Mouse (Mus musculus) embryo, embryonic 11 days (tissue): ENCODE measurements around the gene Itsn1.

ENCODE experiments used
- DNase-seq: peaks from one replicate; pipeline ENCODE4 v3.0.0-alpha.2; 2015

The Itsn1 gene

GRCm38 (mm10) chr16:91918461-91918860, 189.4 kb downstream of the Itsn1 start:
- no peak for DNase-seq

GRCm38 (mm10) chr16:91919056-91919455, 190.0 kb downstream of the Itsn1 start:
- peak; percentile 26 for DNase-seq

- no peak for DNase-seq
Measured at GRCm38 (mm10) chr16:91921340-91921739, 192.3 kb downstream of the Itsn1 start.

- no peak for DNase-seq
Measured at GRCm38 (mm10) chr16:91922939-91923338, 193.9 kb downstream of the Itsn1 start.

GRCm38 (mm10) chr16:91924426-91924825, 195.3 kb downstream of the Itsn1 start:
- DNase-seq = no peak

GRCm38 (mm10) chr16:91927911-91928630, 199.0 kb downstream of the Itsn1 start:
- no peak for DNase-seq

GRCm38 (mm10) chr16:91931078-91932013, 202.3 kb downstream of the Itsn1 start:
- peak; percentile 98 for DNase-seq

GRCm38 (mm10) chr16:91932082-91932690, 203.1 kb downstream of the Itsn1 start:
- no peak for DNase-seq

GRCm38 (mm10) chr16:91932843-91933518, 203.9 kb downstream of the Itsn1 start:
- no peak for DNase-seq

- peak; percentile 54 for DNase-seq
Measured at GRCm38 (mm10) chr16:91935108-91935507, 206.0 kb downstream of the Itsn1 start.

- no peak for DNase-seq
Measured at GRCm38 (mm10) chr16:91935726-91936125, 206.6 kb downstream of the Itsn1 start.

- DNase-seq = peak; percentile 91
Measured at GRCm38 (mm10) chr16:91936340-91937030, 207.4 kb downstream of the Itsn1 start.

- no peak for DNase-seq
Measured at GRCm38 (mm10) chr16:91937281-91937680, 208.2 kb downstream of the Itsn1 start.

GRCm38 (mm10) chr16:91938141-91938540, 209.1 kb downstream of the Itsn1 start:
- DNase-seq = no peak

- no peak for DNase-seq
Measured at GRCm38 (mm10) chr16:91940726-91941125, 211.6 kb downstream of the Itsn1 start.

- DNase-seq = no peak
Measured at GRCm38 (mm10) chr16:91942201-91942600, 213.1 kb downstream of the Itsn1 start.

- DNase-seq = no peak
Measured at GRCm38 (mm10) chr16:91946261-91946660, 217.2 kb downstream of the Itsn1 start.

GRCm38 (mm10) chr16:91947093-91947492, 218.0 kb downstream of the Itsn1 start:
- no peak for DNase-seq

- DNase-seq = no peak
Measured at GRCm38 (mm10) chr16:91953967-91954366, 224.9 kb downstream of the Itsn1 start.

GRCm38 (mm10) chr16:91954766-91955165, 225.7 kb downstream of the Itsn1 start:
- no peak for DNase-seq

- DNase-seq = peak; percentile 53
Measured at GRCm38 (mm10) chr16:91962204-91962893, 233.3 kb downstream of the Itsn1 start.
